Mouse (Mus musculus) hindbrain, embryonic 13.5 days (tissue): ENCODE measurements at regions not wholly inside any gene's neighbourhood (a gene's known extent, or its start where the extent isn't known, plus 50 kb on each side); places are given as distances from the start of the nearest gene placed in this dataset.

ENCODE experiments used
- ATAC-seq: fragments of 200-750 bp; cut with Nextera tagmentation; 2 replicates; pipeline ENCODE4 v1.8.0; 2017; ENCODE audit warnings: moderate TSS enrichment; ENCODE audit not compliant: low FRiP score
- H3K27ac ChIP-seq: fragments of 300-500 bp; sonication (generic); 2 replicates; pipeline ENCODE4 v1.5.1; 2015; ENCODE audit warnings: inconsistent platforms, mild to moderate bottlenecking, moderate library complexity
- H3K27me3 ChIP-seq: fragments of 300-500 bp; sonication (generic); 2 replicates; pipeline ENCODE4 v1.6.1; 2015; ENCODE audit warnings: mild to moderate bottlenecking, inconsistent platforms
- H3K36me3 ChIP-seq: fragments of 300-500 bp; sonication (generic); 2 replicates; pipeline ENCODE4 v1.6.1; 2015; ENCODE audit warnings: mild to moderate bottlenecking, inconsistent platforms
- H3K4me1 ChIP-seq: fragments of 300-500 bp; sonication (generic); replicated peaks from 2 replicates; pipeline ENCODE4 v1.6.1; 2015; ENCODE audit warnings: inconsistent platforms
- H3K4me2 ChIP-seq: fragments of 300-500 bp; sonication (generic); 2 replicates; pipeline ENCODE4 v1.6.1; 2015; ENCODE audit warnings: inconsistent platforms, mild to moderate bottlenecking, moderate library complexity
- H3K4me3 ChIP-seq: fragments of 300-500 bp; sonication (generic); 2 replicates; pipeline ENCODE4 v1.5.1; 2015; ENCODE audit warnings: mild to moderate bottlenecking, inconsistent platforms
- H3K9ac ChIP-seq: fragments of 300-500 bp; sonication (generic); 2 replicates; pipeline ENCODE4 v1.6.1; 2015; ENCODE audit warnings: mild to moderate bottlenecking, inconsistent platforms
- H3K9me3 ChIP-seq: fragments of 300-500 bp; sonication (generic); 2 replicates; pipeline ENCODE4 v1.6.1; 2016; ENCODE audit warnings: inconsistent platforms
- WGBS: fragments of 180-500 bp; shearing (Covaris S2); methylation state at CpG from one replicate; pipeline ENCODE4 v1.1.7; 2015; 5-methylcytosine and 5-hydroxymethylcytosine counted together

- H3K4me1 ChIP-seq, result peaks cover 5% of the 10 kb centered on the region; the same call in 1 of the 2 replicates
- no peaks in the 10 kb centered on the region for H3K36me3 ChIP-seq
- no peak overlapping the region for H3K4me3 ChIP-seq
- no peak overlapping the region for H3K27ac ChIP-seq
- no peaks in the 10 kb centered on the region for H3K9me3 ChIP-seq
- H3K9ac ChIP-seq, result no peak overlapping the region
- ATAC-seq, result no peak
- no peak overlapping the region for H3K4me2 ChIP-seq
- 92% methylated on average over 3 of the region's 3 CpGs for WGBS
- no peaks in the 10 kb centered on the region for H3K27me3 ChIP-seq
These were observed 567.2 kb downstream of the Slc4a3 start for GRCm38 (mm10) chr1:76113281-76113680.

- WGBS, result 82% methylated on average over 4 of the region's 4 CpGs
- H3K9me3 ChIP-seq, result no peaks in the 10 kb centered on the region
- no peak for ATAC-seq
- no peak overlapping the region for H3K4me2 ChIP-seq
- peaks cover 8% of the 10 kb centered on the region; the same call in 1 of the 2 replicates for H3K4me1 ChIP-seq
- H3K27me3 ChIP-seq, result no peaks in the 10 kb centered on the region
- no peak overlapping the region for H3K27ac ChIP-seq
- H3K9ac ChIP-seq, result no peak overlapping the region
- no peak overlapping the region for H3K4me3 ChIP-seq
- no peaks in the 10 kb centered on the region for H3K36me3 ChIP-seq
These were observed 574.8 kb downstream of the Slc4a3 start for GRCm38 (mm10) chr1:76120840-76121239.

- no peaks in the 10 kb centered on the region for H3K4me1 ChIP-seq
- no peaks in the 10 kb centered on the region for H3K36me3 ChIP-seq
- H3K9ac ChIP-seq, result no peak overlapping the region
- no peak overlapping the region for H3K4me3 ChIP-seq
- no peak overlapping the region for H3K4me2 ChIP-seq
- ATAC-seq, result no peak
- H3K27me3 ChIP-seq, result no peaks in the 10 kb centered on the region
- WGBS, result 47% methylated on average over 4 of the region's 4 CpGs
- H3K27ac ChIP-seq, result no peak overlapping the region
- no peaks in the 10 kb centered on the region for H3K9me3 ChIP-seq
These were observed 584.3 kb downstream of the Slc4a3 start for GRCm38 (mm10) chr1:76130353-76130752.

GRCm38 (mm10) chr1:76136810-76137209 is 590.7 kb downstream of the Slc4a3 start:
- Histone ChIP-seq H3K4me2 (no peak overlapping the region), H3K36me3 (no peaks in the 10 kb centered on the region), H3K9ac (no peak overlapping the region), H3K9me3 (no peaks in the 10 kb centered on the region), H3K4me3 (no peak overlapping the region), H3K4me1 (peaks cover 7% of the 10 kb centered on the region), H3K27me3 (no peaks in the 10 kb centered on the region), H3K27ac (no peak overlapping the region)
- 77% methylated on average over 1 of the region's 1 CpGs for WGBS
- ATAC-seq, result no peak

GRCm38 (mm10) chr1:76137701-76138100 is 591.6 kb downstream of the Slc4a3 start:
- 32% methylated on average over 6 of the region's 6 CpGs for WGBS
- Histone ChIP-seq H3K27ac (peak overlapping the region; percentile 18; the same call in 1 of the 2 replicates), H3K27me3 (no peaks in the 10 kb centered on the region), H3K4me2 (no peak overlapping the region), H3K9ac (no peak overlapping the region), H3K9me3 (no peaks in the 10 kb centered on the region), H3K36me3 (no peaks in the 10 kb centered on the region), H3K4me1 (peaks cover 7% of the 10 kb centered on the region), H3K4me3 (no peak overlapping the region)
- no peak for ATAC-seq

- H3K36me3 ChIP-seq, result no peaks in the 10 kb centered on the region
- no peaks in the 10 kb centered on the region for H3K27me3 ChIP-seq
- H3K4me1 ChIP-seq, result no peaks in the 10 kb centered on the region
- no peaks in the 10 kb centered on the region for H3K9me3 ChIP-seq
- H3K4me3 ChIP-seq, result no peak overlapping the region
- no peak overlapping the region for H3K4me2 ChIP-seq
- no peak for ATAC-seq
- H3K27ac ChIP-seq, result no peak overlapping the region
- 78% methylated on average over 5 of the region's 5 CpGs for WGBS
- H3K9ac ChIP-seq, result no peak overlapping the region
These were observed 597.5 kb downstream of the Slc4a3 start for GRCm38 (mm10) chr1:76143516-76143915.

GRCm38 (mm10) chr1:76148963-76149362 is 602.9 kb downstream of the Slc4a3 start:
- no peak overlapping the region for H3K4me2 ChIP-seq
- no peaks in the 10 kb centered on the region for H3K27me3 ChIP-seq
- no peaks in the 10 kb centered on the region for H3K9me3 ChIP-seq
- no peak overlapping the region for H3K4me3 ChIP-seq
- no peak overlapping the region for H3K9ac ChIP-seq
- H3K36me3 ChIP-seq, result no peaks in the 10 kb centered on the region
- WGBS, result 93% methylated on average over 2 of the region's 2 CpGs
- H3K27ac ChIP-seq, result no peak overlapping the region
- no peaks in the 10 kb centered on the region for H3K4me1 ChIP-seq
- no peak for ATAC-seq

GRCm38 (mm10) chr1:76156291-76156690 is 610.2 kb downstream of the Slc4a3 start:
- Histone ChIP-seq H3K4me3 (no peak overlapping the region), H3K27me3 (no peaks in the 10 kb centered on the region)

GRCm38 (mm10) chr1:76167486-76167885 is 621.4 kb downstream of the Slc4a3 start:
- Histone ChIP-seq H3K4me3 (no peak overlapping the region), H3K27ac (no peak overlapping the region), H3K9me3 (no peaks in the 10 kb centered on the region), H3K9ac (no peak overlapping the region), H3K36me3 (no peaks in the 10 kb centered on the region), H3K4me2 (no peak overlapping the region), H3K4me1 (no peaks in the 10 kb centered on the region), H3K27me3 (no peaks in the 10 kb centered on the region)
- 79% methylated on average over 2 of the region's 2 CpGs for WGBS
- ATAC-seq, result no peak

More at GRCm38 (mm10) chr1:76156291-76156690, 610.2 kb downstream of the Slc4a3 start:
- no peak for ATAC-seq
- no peak overlapping the region for H3K27ac ChIP-seq
- 57% methylated on average over 8 of the region's 8 CpGs for WGBS
- no peak overlapping the region for H3K9ac ChIP-seq
- H3K4me1 ChIP-seq, result 0 out of 2 replicates have a peak, but pooled peaks cover 3% of the 10 kb centered on the region
- no peaks in the 10 kb centered on the region for H3K9me3 ChIP-seq
- H3K4me2 ChIP-seq, result no peak overlapping the region
- H3K36me3 ChIP-seq, result no peaks in the 10 kb centered on the region

GRCm38 (mm10) chr1:76181181-76181580 is 635.1 kb downstream of the Slc4a3 start:
- H3K4me2 ChIP-seq, result no peak overlapping the region
- WGBS, result 89% methylated on average over 3 of the region's 3 CpGs

GRCm38 (mm10) chr1:76194844-76195243 is 648.8 kb downstream of the Slc4a3 start:
- Histone ChIP-seq H3K27me3 (no peaks in the 10 kb centered on the region), H3K4me2 (no peak overlapping the region), H3K4me1 (no peaks in the 10 kb centered on the region), H3K27ac (no peak overlapping the region), H3K4me3 (no peak overlapping the region), H3K36me3 (no peaks in the 10 kb centered on the region), H3K9me3 (no peaks in the 10 kb centered on the region), H3K9ac (no peak overlapping the region)
- no peak for ATAC-seq
- WGBS, result 83% methylated on average over 4 of the region's 4 CpGs

More at GRCm38 (mm10) chr1:76181181-76181580, 635.1 kb downstream of the Slc4a3 start:
- no peaks in the 10 kb centered on the region for H3K9me3 ChIP-seq
- H3K36me3 ChIP-seq, result no peaks in the 10 kb centered on the region
- H3K27me3 ChIP-seq, result no peaks in the 10 kb centered on the region
- no peak overlapping the region for H3K27ac ChIP-seq
- no peak for ATAC-seq
- H3K4me1 ChIP-seq, result no peaks in the 10 kb centered on the region
- H3K9ac ChIP-seq, result no peak overlapping the region
- H3K4me3 ChIP-seq, result no peak overlapping the region

- ATAC-seq, result no peak
- 87% methylated on average over 3 of the region's 3 CpGs for WGBS
These were observed 651.6 kb downstream of the Slc4a3 start for GRCm38 (mm10) chr1:76197651-76198050.

GRCm38 (mm10) chr1:76200906-76201305 is 654.8 kb downstream of the Slc4a3 start:
- no peaks in the 10 kb centered on the region for H3K36me3 ChIP-seq
- no peak overlapping the region for H3K4me2 ChIP-seq
- no peak overlapping the region for H3K27ac ChIP-seq
- H3K4me1 ChIP-seq, result no peaks in the 10 kb centered on the region
- H3K9ac ChIP-seq, result no peak overlapping the region
- H3K9me3 ChIP-seq, result no peaks in the 10 kb centered on the region
- no peaks in the 10 kb centered on the region for H3K27me3 ChIP-seq
- H3K4me3 ChIP-seq, result no peak overlapping the region
- 75% methylated on average over 3 of the region's 3 CpGs for WGBS
- ATAC-seq, result no peak

More at GRCm38 (mm10) chr1:76197651-76198050, 651.6 kb downstream of the Slc4a3 start:
- Histone ChIP-seq H3K36me3 (no peaks in the 10 kb centered on the region), H3K9ac (no peak overlapping the region), H3K27me3 (no peaks in the 10 kb centered on the region), H3K4me1 (no peaks in the 10 kb centered on the region), H3K9me3 (no peaks in the 10 kb centered on the region), H3K27ac (no peak overlapping the region), H3K4me2 (no peak overlapping the region), H3K4me3 (no peak overlapping the region)
